Mouse (Mus musculus) CH12.LX (cell line): Measurements from ENCODE around the gene Prpf19. TPM values are rescaled to one million over a fixed set of nuclear protein-coding genes. Genes with fewer than 3 reads are reported as not detected.

Source experiments
- DNase-seq: peaks from one replicate; pipeline ENCODE4 v3.0.0-alpha.2; 2013; ENCODE audit errors: extremely low read depth
- H3K27ac ChIP-seq: 2 replicates; pipeline ENCODE4 v1.5.1; 2012; ENCODE audit warnings: low read depth, mild to moderate bottlenecking, control low read depth, moderate library complexity; ENCODE audit not compliant: insufficient read depth
- H3K27me3 ChIP-seq: replicated peaks from 2 replicates; pipeline ENCODE3; 2012; ENCODE audit warnings: inconsistent platforms
- H3K36me3 ChIP-seq, 2 experiments: replicated peaks in 1 of 2; 2 replicates each; pipeline versions ENCODE3 to v1.6.1; 2012; ENCODE audit warnings: inconsistent platforms in 1 of 2, low read length in 1 of 2, mild to moderate bottlenecking in 1 of 2, mixed read lengths in 1 of 2, moderate library complexity in 1 of 2; ENCODE audit not compliant: control insufficient read depth in 1 of 2, insufficient read depth in 1 of 2
- H3K4me1 ChIP-seq, 2 experiments: 2 replicates each; pipeline ENCODE4 v1.6.1; 2012; ENCODE audit warnings: inconsistent platforms in 1 of 2, moderate library complexity in 1 of 2; ENCODE audit not compliant: insufficient read depth in 2 of 2, control insufficient read depth in 1 of 2
- H3K4me2 ChIP-seq: 2 replicates; pipeline ENCODE4 v1.6.1; 2012; ENCODE audit warnings: low read depth, mild to moderate bottlenecking, control low read depth; ENCODE audit not compliant: poor library complexity, insufficient read depth, severe bottlenecking
- H3K4me3 ChIP-seq, 3 experiments: fragments of 150-350 bp in 1 of 3; sonication (generic) in 1 of 3; replicated peaks in 1 of 3; 2 replicates each; pipeline versions ENCODE3 to v1.5.1; 2011 to 2012; ENCODE audit warnings: low read depth in 2 of 3, low read length in 2 of 3, mild to moderate bottlenecking in 2 of 3, moderate library complexity in 2 of 3, control low read depth in 1 of 3, improper control_type of control experiment in 1 of 3, inconsistent platforms in 1 of 3, mixed read lengths in 1 of 3; ENCODE audit not compliant: poor library complexity in 1 of 3
- H3K79me2 ChIP-seq: replicated peaks from 2 replicates; pipeline ENCODE4 v1.6.1; 2012; ENCODE audit warnings: mild to moderate bottlenecking, moderate library complexity; ENCODE audit not compliant: control insufficient read depth, poor library complexity, insufficient read depth, severe bottlenecking; ENCODE audit errors: extremely low read depth
- H3K9ac ChIP-seq: 2 replicates; pipeline ENCODE4 v1.6.1; 2012; ENCODE audit warnings: low read depth, mild to moderate bottlenecking, control low read depth, moderate library complexity; ENCODE audit not compliant: insufficient read depth
- H3K9me3 ChIP-seq: replicated peaks from 2 replicates; pipeline ENCODE3; 2012; ENCODE audit warnings: low read length, inconsistent platforms, mixed read lengths
- BHLHE40 ChIP-seq: IDR thresholded peaks from 2 replicates; pipeline ENCODE4 v1.6.1; 2011; ENCODE audit warnings: mild to moderate bottlenecking, low read depth, low read length, improper control_type of control experiment
- CHD1 ChIP-seq: IDR thresholded peaks from 2 replicates; pipeline ENCODE4 v1.6.1; 2012; ENCODE audit warnings: low read depth, low read length, improper control_type of control experiment, inconsistent platforms
- CHD2 ChIP-seq: IDR thresholded peaks from 2 replicates; pipeline ENCODE4 v1.6.1; 2011; ENCODE audit warnings: low read length, improper control_type of control experiment
- E2F4 ChIP-seq: IDR thresholded peaks from 2 replicates; pipeline ENCODE4 v1.6.1; 2011; ENCODE audit warnings: low read depth, low read length, improper control_type of control experiment; ENCODE audit not compliant: insufficient replicate concordance
- ELF1 ChIP-seq: IDR thresholded peaks from 2 replicates; pipeline ENCODE4 v1.6.1; 2014; ENCODE audit warnings: low read depth, mild to moderate bottlenecking, inconsistent platforms, low read length, improper control_type of control experiment
- ETS1 ChIP-seq: conservative IDR thresholded peaks from 2 replicates; pipeline ENCODE4 v1.6.1; 2012; ENCODE audit warnings: low read depth, mild to moderate bottlenecking, inconsistent platforms, low read length, improper control_type of control experiment, moderate library complexity
- HCFC1 ChIP-seq: IDR thresholded peaks from 2 replicates; pipeline ENCODE4 v1.6.1; 2012; ENCODE audit warnings: low read depth, mild to moderate bottlenecking, inconsistent platforms, low read length, improper control_type of control experiment
- IRF4 ChIP-seq: IDR thresholded peaks from 2 replicates; pipeline ENCODE4 v1.6.1; 2014; ENCODE audit warnings: low read depth, mild to moderate bottlenecking, inconsistent platforms, low read length, improper control_type of control experiment
- KAT2A ChIP-seq: IDR thresholded peaks from 2 replicates; pipeline ENCODE4 v1.6.1; 2012; ENCODE audit warnings: low read length, improper control_type of control experiment, inconsistent platforms; ENCODE audit not compliant: insufficient replicate concordance
- MAX ChIP-seq: IDR thresholded peaks from 2 replicates; pipeline ENCODE4 v1.6.1; 2011; ENCODE audit warnings: low read length, improper control_type of control experiment
- MEF2A ChIP-seq: IDR thresholded peaks from 2 replicates; pipeline ENCODE4 v1.6.1; 2014; ENCODE audit warnings: low read depth, mild to moderate bottlenecking, inconsistent platforms, low read length, improper control_type of control experiment, borderline replicate concordance
- NELFE ChIP-seq: IDR thresholded peaks from 2 replicates; pipeline ENCODE4 v1.6.1; 2011; ENCODE audit warnings: low read depth, low read length, improper control_type of control experiment
- NRF1 ChIP-seq: IDR thresholded peaks from 2 replicates; pipeline ENCODE4 v1.6.1; 2014; ENCODE audit warnings: low read depth, mild to moderate bottlenecking, inconsistent platforms, low read length, improper control_type of control experiment, moderate library complexity
- PAX5 ChIP-seq: IDR thresholded peaks from 2 replicates; pipeline ENCODE4 v1.6.1; 2012; ENCODE audit warnings: low read length, inconsistent platforms, mixed read lengths
- RAD21 ChIP-seq: IDR thresholded peaks from 2 replicates; pipeline ENCODE4 v1.6.1; 2011; ENCODE audit warnings: low read depth, mild to moderate bottlenecking, low read length, improper control_type of control experiment, moderate library complexity
- SMC3 ChIP-seq: IDR thresholded peaks from 2 replicates; pipeline ENCODE4 v1.6.1; 2011; ENCODE audit warnings: low read depth, low read length, improper control_type of control experiment
- UBTF ChIP-seq: IDR thresholded peaks from 2 replicates; pipeline ENCODE4 v1.6.1; 2012; ENCODE audit warnings: low read depth, mild to moderate bottlenecking, inconsistent platforms, low read length, improper control_type of control experiment, moderate library complexity
- USF1 ChIP-seq: IDR thresholded peaks from 2 replicates; pipeline ENCODE4 v1.6.1; 2014; ENCODE audit warnings: low read depth, mild to moderate bottlenecking, inconsistent platforms, low read length, improper control_type of control experiment
- ZNF384 ChIP-seq: IDR thresholded peaks from 2 replicates; pipeline ENCODE4 v1.6.1; 2012; ENCODE audit warnings: low read depth, low read length, improper control_type of control experiment, inconsistent platforms
- dilution Hi-C: fragments of 300-500 bp; cut with MboI; formaldehyde crosslinking; loops from 2 replicates; pipeline ENCODE4 v1.14.3; 2020; ENCODE audit warnings: low sequenced_read_pairs; ENCODE audit not compliant: extremely low pct_unique_long_range_greater_than_20kb, extremely low pct_ligation_motif_present
- in situ Hi-C: fragments of 300-500 bp; cut with MboI; formaldehyde crosslinking; loops from 3 replicates; pipeline ENCODE4 v1.14.3; 2019; ENCODE audit warnings: low sequenced_read_pairs, low pct_ligation_motif_present, low pct_unique_long_range_greater_than_20kb, mixed read lengths
- polyA plus RNA-seq: library from polyadenylated mRNA; unstranded; fragments of >175 nt; gene quantifications from 2 replicates; pipeline ENCODE4 v1.2.1, GENCODE M21; 2012; ENCODE audit warnings: low read depth; ENCODE audit not compliant: insufficient read length
- total RNA-seq, 2 experiments: library from RNA; depleted of rRNA; stranded (reverse); fragments of 300-350 nt in 1 of 2; fragments of >200 nt in 1 of 2; gene quantifications; 2 replicates each; pipeline ENCODE4 v1.2.3; 2012 to 2014

Prpf19 gene
- total and polyA plus RNA-seq, 3 experiments: 115 to 357 (median 355) TPM

- peaks cover under 1 to 6% of the 10 kb centered on the region in 2 experiments; a peak in 3 of 4 replicates for H3K4me1 ChIP-seq
- H3K9ac ChIP-seq: no peak overlapping the region
- in situ Hi-C loops (no loop called here), dilution Hi-C loops (no loop called here)
- H3K79me2 ChIP-seq: no peaks in the 10 kb centered on the region
- no peaks in the 10 kb centered on the region for H3K9me3 ChIP-seq
- no peak for DNase-seq
- TF ChIP-seq CHD2: no peak
- TF ChIP-seq KAT2A: no peak
- TF ChIP-seq CHD1: no peak
- TF ChIP-seq ZNF384: no peak
- no peak for TF ChIP-seq USF1
- no peak for TF ChIP-seq RAD21
- no peak for TF ChIP-seq MAX
- TF ChIP-seq UBTF: no peak
- no peak for TF ChIP-seq SMC3
- no peak for TF ChIP-seq NELFE
- TF ChIP-seq IRF4: no peak
- TF ChIP-seq ELF1: no peak
- no peak for TF ChIP-seq HCFC1
- no peak for TF ChIP-seq ETS1
- TF ChIP-seq NRF1: no peak
- H3K27ac ChIP-seq: no peak overlapping the region
- H3K4me2 ChIP-seq: no peak overlapping the region
- no peak overlapping the region for H3K4me3 ChIP-seq
- H3K36me3 ChIP-seq: peaks cover 35 to 59% of the 10 kb centered on the region in 2 experiments
- no peaks in the 10 kb centered on the region for H3K27me3 ChIP-seq
Observed at GRCm38 (mm10) chr19:10909087-10909721, 14.2 kb downstream of the Prpf19 start.

GRCm38 (mm10) chr19:10914291-10914690, 19.3 kb downstream of the Prpf19 start:
- no peak overlapping the region for H3K4me2 ChIP-seq
- dilution Hi-C loops: no loop called here
- H3K36me3 ChIP-seq: peaks cover 0 to 10% of the 10 kb centered on the region in 2 experiments
- no peak overlapping the region for H3K9ac ChIP-seq
- peak; percentile 61 for DNase-seq
- TF ChIP-seq BHLHE40: no peak
- no peak for TF ChIP-seq HCFC1
- no peak for TF ChIP-seq E2F4
- TF ChIP-seq PAX5: no peak
- peak; percentile 48; the same call in 1 of the 2 replicates for TF ChIP-seq MEF2A
- TF ChIP-seq, all 38 proteins: peak for 1
- Histone ChIP-seq H3K4me3 (no peak overlapping the region), H3K27me3 (no peaks in the 10 kb centered on the region), H3K4me1 (peaks cover 17 to 41% of the 10 kb centered on the region in 2 experiments), H3K9me3 (no peaks in the 10 kb centered on the region), H3K79me2 (no peaks in the 10 kb centered on the region), H3K27ac (no peak overlapping the region)
- in situ Hi-C loops: loop anchor here (5.0 kb wide), 1 partner anchor 48 kb away; no protein-coding TSS in a partner anchor
